Mouse (Mus musculus): ENCODE results near the gene Man2a2.

The Man2a2 gene

GRCm38 (mm10) chr7:80343270-80344018 is 27.7 kb downstream of the Man2a2 start:
- peaks cover 29% of the 10 kb centered on the region for H3K27me3 ChIP-seq (ENCODE audit: insufficient read depth, low read length)
- H3K4me3 ChIP-seq (replicated peaks; ENCODE audit: low read length) = peak overlapping the region; percentile 81
- no peak for TF ChIP-seq NANOG (IDR thresholded peaks at IDR 0.05; ENCODE audit: borderline replicate concordance, low read length)
- TF ChIP-seq POU5F1 (IDR thresholded peaks at IDR 0.05; ENCODE audit: borderline replicate concordance, low read length) = no peak
- TF ChIP-seq CTCF (conservative IDR thresholded peaks at IDR 0.05; ENCODE audit: low read length) = no peak
- peaks cover 12% of the 10 kb centered on the region for H3K36me3 ChIP-seq (ENCODE audit: insufficient read depth, low read length)
- peaks cover 67% of the 10 kb centered on the region for H3K4me1 ChIP-seq (replicated peaks; ENCODE audit: low read depth, low read length)
- no peaks in the 10 kb centered on the region for H3K9me3 ChIP-seq (ENCODE audit: low read length)

- Histone ChIP-seq H3K36me3 (ENCODE audit: insufficient read depth, low read length) (peaks cover 16% of the 10 kb centered on the region), H3K4me3 (replicated peaks; ENCODE audit: low read length) (peak within 1 kb of the TSS; percentile 81), H3K9me3 (ENCODE audit: low read length) (no peaks in the 10 kb centered on the region), H3K4me1 (replicated peaks; ENCODE audit: low read depth, low read length) (peaks cover 61% of the 10 kb centered on the region), H3K27me3 (ENCODE audit: insufficient read depth, low read length) (peaks cover 29% of the 10 kb centered on the region)
- TF ChIP-seq POU5F1 (IDR thresholded peaks at IDR 0.05; ENCODE audit: borderline replicate concordance, low read length) (no peak), NANOG (IDR thresholded peaks at IDR 0.05; ENCODE audit: borderline replicate concordance, low read length) (no peak), CTCF (conservative IDR thresholded peaks at IDR 0.05; ENCODE audit: low read length) (peak; percentile 76)
Observed at GRCm38 (mm10) chr7:80342858-80343257, 28.3 kb downstream of the Man2a2 start, which contains the start of gene Hddc3. Hddc3 (plus strand) TSS chr7:80343104.

- H3K27me3 ChIP-seq (ENCODE audit: insufficient read depth, low read length) = peaks cover 29% of the 10 kb centered on the region
- peaks cover 52% of the 10 kb centered on the region for H3K4me1 ChIP-seq (replicated peaks; ENCODE audit: low read depth, low read length)
- H3K36me3 ChIP-seq (ENCODE audit: insufficient read depth, low read length) = peaks cover 25% of the 10 kb centered on the region
- TF ChIP-seq NANOG (IDR thresholded peaks at IDR 0.05; ENCODE audit: borderline replicate concordance, low read length) (no peak), POU5F1 (IDR thresholded peaks at IDR 0.05; ENCODE audit: borderline replicate concordance, low read length) (no peak), CTCF (conservative IDR thresholded peaks at IDR 0.05; ENCODE audit: low read length) (no peak)
- H3K4me3 ChIP-seq (replicated peaks; ENCODE audit: low read length) = no peak overlapping the region
- no peaks in the 10 kb centered on the region for H3K9me3 ChIP-seq (ENCODE audit: low read length)
Observed at GRCm38 (mm10) chr7:80341793-80342192, 29.4 kb downstream of the Man2a2 start.

- H3K36me3 ChIP-seq (ENCODE audit: insufficient read depth, low read length) = peaks cover 30% of the 10 kb centered on the region
- H3K4me3 ChIP-seq (replicated peaks; ENCODE audit: low read length) = peak within 1 kb of the TSS; percentile 80
- H3K9me3 ChIP-seq (ENCODE audit: low read length) = no peaks in the 10 kb centered on the region
- TF ChIP-seq CTCF (conservative IDR thresholded peaks at IDR 0.05; ENCODE audit: low read length) (peak; percentile 26), POU5F1 (IDR thresholded peaks at IDR 0.05; ENCODE audit: borderline replicate concordance, low read length) (no peak), NANOG (IDR thresholded peaks at IDR 0.05; ENCODE audit: borderline replicate concordance, low read length) (no peak)
- H3K4me1 ChIP-seq (replicated peaks; ENCODE audit: low read depth, low read length) = peaks cover 42% of the 10 kb centered on the region
- H3K27me3 ChIP-seq (ENCODE audit: insufficient read depth, low read length) = peaks cover 28% of the 10 kb centered on the region
Observed at GRCm38 (mm10) chr7:80340793-80341192, 30.4 kb downstream of the Man2a2 start, which contains the start of gene Unc45a. Unc45a (minus strand) TSS chr7:80341005.

GRCm38 (mm10) chr7:80339793-80340628 is 31.2 kb downstream of the Man2a2 start:
- H3K4me1 ChIP-seq (replicated peaks; ENCODE audit: low read depth, low read length) = peaks cover 42% of the 10 kb centered on the region
- peak overlapping the region; percentile 80 for H3K4me3 ChIP-seq (replicated peaks; ENCODE audit: low read length)
- TF ChIP-seq NANOG (IDR thresholded peaks at IDR 0.05; ENCODE audit: borderline replicate concordance, low read length) = no peak
- peak; percentile 77 for TF ChIP-seq CTCF (conservative IDR thresholded peaks at IDR 0.05; ENCODE audit: low read length)
- no peak for TF ChIP-seq POU5F1 (IDR thresholded peaks at IDR 0.05; ENCODE audit: borderline replicate concordance, low read length)
- H3K36me3 ChIP-seq (ENCODE audit: insufficient read depth, low read length) = peaks cover 34% of the 10 kb centered on the region
- peaks cover 24% of the 10 kb centered on the region for H3K27me3 ChIP-seq (ENCODE audit: insufficient read depth, low read length)
- no peaks in the 10 kb centered on the region for H3K9me3 ChIP-seq (ENCODE audit: low read length)

GRCm38 (mm10) chr7:80339371-80339770 is 31.8 kb downstream of the Man2a2 start:
- H3K4me3 ChIP-seq (replicated peaks; ENCODE audit: low read length) = peak overlapping the region; percentile 80
- no peaks in the 10 kb centered on the region for H3K9me3 ChIP-seq (ENCODE audit: low read length)
- TF ChIP-seq NANOG (IDR thresholded peaks at IDR 0.05; ENCODE audit: borderline replicate concordance, low read length) (no peak), CTCF (conservative IDR thresholded peaks at IDR 0.05; ENCODE audit: low read length) (no peak), POU5F1 (IDR thresholded peaks at IDR 0.05; ENCODE audit: borderline replicate concordance, low read length) (no peak)
- peaks cover 40% of the 10 kb centered on the region for H3K36me3 ChIP-seq (ENCODE audit: insufficient read depth, low read length)
- H3K27me3 ChIP-seq (ENCODE audit: insufficient read depth, low read length) = peaks cover 24% of the 10 kb centered on the region
- peaks cover 48% of the 10 kb centered on the region for H3K4me1 ChIP-seq (replicated peaks; ENCODE audit: low read depth, low read length)

- no peak overlapping the region for H3K4me3 ChIP-seq (replicated peaks; ENCODE audit: low read length)
- peaks cover 39% of the 10 kb centered on the region for H3K4me1 ChIP-seq (replicated peaks; ENCODE audit: low read depth, low read length)
- peaks cover 18% of the 10 kb centered on the region for H3K27me3 ChIP-seq (ENCODE audit: insufficient read depth, low read length)
- peaks cover 63% of the 10 kb centered on the region for H3K36me3 ChIP-seq (ENCODE audit: insufficient read depth, low read length)
- TF ChIP-seq NANOG (IDR thresholded peaks at IDR 0.05; ENCODE audit: borderline replicate concordance, low read length) = no peak
- TF ChIP-seq CTCF (conservative IDR thresholded peaks at IDR 0.05; ENCODE audit: low read length) = no peak
- no peak for TF ChIP-seq POU5F1 (IDR thresholded peaks at IDR 0.05; ENCODE audit: borderline replicate concordance, low read length)
- H3K9me3 ChIP-seq (ENCODE audit: low read length) = peaks cover 8% of the 10 kb centered on the region; the same call in 1 of the 2 replicates
Observed at GRCm38 (mm10) chr7:80336932-80337331, 34.2 kb downstream of the Man2a2 start.

GRCm38 (mm10) chr7:80334848-80335247 is 36.3 kb downstream of the Man2a2 start:
- no peak for TF ChIP-seq POU5F1 (IDR thresholded peaks at IDR 0.05; ENCODE audit: borderline replicate concordance, low read length)
- TF ChIP-seq NANOG (IDR thresholded peaks at IDR 0.05; ENCODE audit: borderline replicate concordance, low read length) = no peak
- no peak for TF ChIP-seq CTCF (conservative IDR thresholded peaks at IDR 0.05; ENCODE audit: low read length)
- Histone ChIP-seq H3K9me3 (ENCODE audit: low read length) (peaks cover 9% of the 10 kb centered on the region; the same call in 1 of the 2 replicates), H3K4me1 (replicated peaks; ENCODE audit: low read depth, low read length) (peaks cover 30% of the 10 kb centered on the region)

More at GRCm38 (mm10) chr7:80334848-80335247, 36.3 kb downstream of the Man2a2 start:
- peaks cover 7% of the 10 kb centered on the region; the same call in 1 of the 2 replicates for H3K27me3 ChIP-seq (ENCODE audit: insufficient read depth, low read length)
- H3K36me3 ChIP-seq (ENCODE audit: insufficient read depth, low read length) = peaks cover 82% of the 10 kb centered on the region
- no peak overlapping the region for H3K4me3 ChIP-seq (replicated peaks; ENCODE audit: low read length)
